Mouse (Mus musculus) inflammation-experienced regulatory T-cells, adult 16 weeks (primary cell): Measurements from ENCODE around the gene Trpc2. TPM values are rescaled to one million over a fixed set of nuclear protein-coding genes. Genes with fewer than 3 reads are reported as not detected.

Source experiments
- polyA plus RNA-seq: library from polyadenylated mRNA; unstranded; fragments of 100-300 nt; shearing (Covaris generic); gene quantifications from one replicate; pipeline ENCODE4 v1.2.1, GENCODE M21; 2017

Gene Trpc2
- 0.15 TPM for polyA plus RNA-seq

DNA sequence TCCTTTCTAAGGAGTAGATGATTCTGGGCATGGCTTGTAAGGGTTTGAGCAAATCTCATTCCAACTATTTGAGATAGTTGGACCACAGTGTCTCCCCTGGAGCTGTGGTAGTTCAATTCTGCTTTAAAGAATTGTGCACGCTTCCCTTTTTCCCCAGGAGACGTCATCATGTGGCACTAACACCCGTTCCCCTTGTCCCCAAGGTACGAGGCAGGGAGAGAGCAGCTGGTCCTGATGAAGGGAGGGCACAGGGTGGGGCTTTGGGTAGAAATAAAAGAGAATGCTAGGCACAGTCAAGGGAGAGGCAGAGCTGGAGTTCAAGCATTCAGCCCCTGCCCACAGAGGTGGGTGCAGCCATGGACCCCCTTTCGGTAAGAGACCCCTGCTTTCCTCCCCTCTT, at the start of gene Trpc2:
Gene Trpc2, plus strand, starts transcription at position 301 of the 400 bp plus-strand sequence.

GRCm38 (mm10) chr7:102065046-102065891, 17.6 kb upstream of the Trpc2 start, which contains the start of the genes Rnf121, Xndc1 and Xntrpc:
Rnf121 (minus strand) TSS chr7:102065469.
Xndc1 (plus strand) TSS chr7:102065511.
Xntrpc (plus strand) TSS chr7:102065713.

GRCm38 (mm10) chr7:102101487-102101886, 18.6 kb downstream of the Trpc2 start, which contains the start of gene Art1:
Art1 (plus strand) TSS chr7:102101743.

GRCm38 (mm10) chr7:102109171-102109570, 26.3 kb downstream of the Trpc2 start, which contains the start of gene Art5:
Art5 (minus strand) TSS chr7:102109489.

GRCm38 (mm10) chr7:102116579-102117331, 33.8 kb downstream of the Trpc2 start, which contains the start of gene Chrna10:
Chrna10 (minus strand) TSS chr7:102116828.

Other genes starting within 250 kb of the Trpc2 start
- 10.6 TPM for gene Inppl1, start 244.9 kb upstream of the Trpc2 start, polyA plus RNA-seq
- gene Folr2, start 225.9 kb upstream of the Trpc2 start, polyA plus RNA-seq = not detected
- gene Anapc15, start 219.4 kb upstream of the Trpc2 start, polyA plus RNA-seq = 43.1 TPM
- gene Folr1, start 212.3 kb upstream of the Trpc2 start, polyA plus RNA-seq = not detected
- gene Lamtor1, start 177.2 kb upstream of the Trpc2 start, polyA plus RNA-seq = 152 TPM
- gene Tomt, start 176.8 kb upstream of the Trpc2 start, polyA plus RNA-seq = 0.83 TPM
- 4.7 TPM for gene Lrrc51, start 149.2 kb upstream of the Trpc2 start, polyA plus RNA-seq
- 255 TPM for gene Numa1, start 149.0 kb upstream of the Trpc2 start, polyA plus RNA-seq
- gene Il18bp, start 64.4 kb upstream of the Trpc2 start, polyA plus RNA-seq = 5.4 TPM
- 27.4 TPM for gene Rnf121, start 17.6 kb upstream of the Trpc2 start, polyA plus RNA-seq
- gene Xndc1, start 17.6 kb upstream of the Trpc2 start, polyA plus RNA-seq = 28.8 TPM
- gene Xntrpc, start 17.4 kb upstream of the Trpc2 start, polyA plus RNA-seq = 1.5 TPM
- not detected for gene Art1, start 18.6 kb downstream of the Trpc2 start, polyA plus RNA-seq
- gene Art5, start 26.4 kb downstream of the Trpc2 start, polyA plus RNA-seq = 1.4 TPM
- gene Chrna10, start 33.7 kb downstream of the Trpc2 start, polyA plus RNA-seq = not detected
- gene Nup98, start 127.1 kb downstream of the Trpc2 start, polyA plus RNA-seq = 34.6 TPM
- gene Pgap2, start 127.1 kb downstream of the Trpc2 start, polyA plus RNA-seq = 52.9 TPM
- 303 TPM for gene Rhog, start 172.9 kb downstream of the Trpc2 start, polyA plus RNA-seq
- gene Stim1, start 184.7 kb downstream of the Trpc2 start, polyA plus RNA-seq = 104 TPM